22 mouse cellular contexts compared by ENCODE assay signal in the genomic region with DNA sequence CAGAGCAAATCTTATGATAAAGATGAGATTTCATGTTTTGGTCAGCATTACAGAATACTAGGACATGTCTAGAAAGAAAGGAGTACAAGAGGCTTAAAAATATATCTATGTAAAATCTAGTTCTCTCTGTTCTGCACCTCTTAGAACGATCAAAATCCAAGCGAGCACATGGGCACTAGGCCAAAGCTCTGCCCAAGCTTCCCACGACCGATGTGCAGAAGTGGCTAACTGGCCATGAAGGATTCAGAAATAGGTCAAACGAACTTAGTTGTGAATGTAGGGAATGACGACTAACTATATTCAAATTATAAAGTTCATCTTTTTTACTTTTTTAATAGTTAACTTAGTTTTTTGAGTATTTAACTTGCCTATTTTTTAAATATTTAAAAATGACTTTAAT.
"Had no signal": no experiment of that assay in that cellular context is flagged by ENCODE, and none has a peak within 500 bp of the region (broad histone marks: within the 10 kb centered on the region; RNA-seq: fewer than 3 reads in every experiment).

No protein-coding gene starts in this region.

- DNase-seq: left cerebral cortex, postnatal 4 days; liver, postnatal 0 days; lung, embryonic 14.5 days; right cerebral cortex, adult 18-20 months; right cerebral cortex, postnatal 14 days; right cerebral cortex, postnatal 4 days; thymus, adult 2 months; thymus, postnatal 14 days; thymus, postnatal 4 days had no signal

- H3K4me1 ChIP-seq: limb, embryonic 12.5 days; limb, embryonic 15.5 days; midbrain, embryonic 12.5 days; midbrain, embryonic 15.5 days; neural tube, embryonic 12.5 days; neural tube, embryonic 15.5 days had no signal

- H3K4me2 ChIP-seq: limb, embryonic 12.5 days; limb, embryonic 15.5 days; liver, embryonic 11.5 days; lung, embryonic 14.5 days; midbrain, embryonic 12.5 days; midbrain, embryonic 15.5 days; neural tube, embryonic 12.5 days; neural tube, embryonic 15.5 days had no signal

- H3K4me3 ChIP-seq: limb, embryonic 12.5 days; limb, embryonic 15.5 days; midbrain, embryonic 12.5 days; midbrain, embryonic 15.5 days; neural tube, embryonic 12.5 days; neural tube, embryonic 15.5 days had no signal

- H3K9ac ChIP-seq: limb, embryonic 12.5 days; limb, embryonic 15.5 days; liver, embryonic 14.5 days; liver, postnatal 0 days; lung, embryonic 14.5 days; midbrain, embryonic 12.5 days; midbrain, embryonic 15.5 days; neural tube, embryonic 12.5 days; neural tube, embryonic 15.5 days had no signal

- H3K9me3 ChIP-seq: limb, embryonic 12.5 days; limb, embryonic 15.5 days; midbrain, embryonic 12.5 days; midbrain, embryonic 15.5 days; neural tube, embryonic 12.5 days; neural tube, embryonic 15.5 days had no signal

- H3K27ac ChIP-seq: kidney, postnatal 0 days; limb, embryonic 12.5 days; limb, embryonic 15.5 days; liver, embryonic 14.5 days; macrophage; midbrain, embryonic 12.5 days; midbrain, embryonic 15.5 days; neural tube, embryonic 12.5 days; neural tube, embryonic 15.5 days; stomach, postnatal 0 days had no signal

- ATAC-seq: intestine, embryonic 16.5 days; liver, postnatal 0 days; lung, postnatal 0 days; midbrain, embryonic 15.5 days had no signal

- H3K27me3 ChIP-seq: limb, embryonic 12.5 days; limb, embryonic 15.5 days; midbrain, embryonic 12.5 days; midbrain, embryonic 15.5 days; neural tube, embryonic 12.5 days; neural tube, embryonic 15.5 days had no signal
